Mouse (Mus musculus) kidney, embryonic 14.5 days (tissue): ENCODE data around the gene Stt3a. TPM values are rescaled to one million over a fixed set of nuclear protein-coding genes. Genes with fewer than 3 reads are reported as not detected.

ENCODE experiments used
- ATAC-seq: fragments of 200-750 bp; cut with Nextera tagmentation; 2 replicates; pipeline ENCODE4 v1.8.0; 2017; ENCODE audit warnings: moderate number of reproducible peaks, mild to moderate bottlenecking, moderate TSS enrichment, moderate library complexity; ENCODE audit not compliant: low FRiP score, low TSS enrichment
- H3K27ac ChIP-seq: fragments of 300-500 bp; sonication (generic); 2 replicates; pipeline ENCODE4 v1.5.1; 2014; ENCODE audit warnings: low read depth, mild to moderate bottlenecking, low read length, moderate library complexity, mixed read lengths
- H3K27me3 ChIP-seq: fragments of 300-500 bp; sonication (generic); 2 replicates; pipeline ENCODE4 v1.6.1; 2014; ENCODE audit warnings: mild to moderate bottlenecking, low read length; ENCODE audit not compliant: control insufficient read depth, insufficient read depth
- H3K36me3 ChIP-seq: fragments of 300-500 bp; sonication (generic); 2 replicates; pipeline ENCODE4 v1.6.1; 2014; ENCODE audit warnings: low read length, mixed read lengths; ENCODE audit not compliant: control insufficient read depth, insufficient read depth
- H3K4me1 ChIP-seq: fragments of 300-500 bp; sonication (generic); 2 replicates; pipeline ENCODE4 v1.6.1; 2014; ENCODE audit warnings: low read length, mixed read lengths; ENCODE audit not compliant: control insufficient read depth, insufficient read depth
- H3K4me2 ChIP-seq: fragments of 300-500 bp; sonication (generic); replicated peaks from 2 replicates; pipeline ENCODE4 v1.6.1; 2014; ENCODE audit warnings: low read depth, mild to moderate bottlenecking, low read length
- H3K4me3 ChIP-seq: fragments of 300-500 bp; sonication (generic); 2 replicates; pipeline ENCODE4 v1.5.1; 2014; ENCODE audit warnings: mild to moderate bottlenecking, low read length
- H3K9ac ChIP-seq: fragments of 300-500 bp; sonication (generic); 2 replicates; pipeline ENCODE4 v1.6.1; 2014; ENCODE audit warnings: low read depth, mild to moderate bottlenecking, low read length, moderate library complexity
- H3K9me3 ChIP-seq: fragments of 300-500 bp; sonication (generic); 2 replicates; pipeline ENCODE4 v1.6.1; 2016; ENCODE audit warnings: low read length; ENCODE audit not compliant: control insufficient read depth
- WGBS: fragments of 180-500 bp; shearing (Covaris S2); extraction: QIAGEN DNeasy Blood & Tissue Kit; methylation state at CpG from one replicate; pipeline ENCODE4 v1.1.7; 2014; 5-methylcytosine and 5-hydroxymethylcytosine counted together
- polyA plus RNA-seq: library from polyadenylated mRNA; unstranded; fragments of >200 nt; fragmentation: Nextera tagmentation; extraction: Ambion mirVana; gene quantifications from 2 replicates; pipeline ENCODE4 v1.2.1, GENCODE M21; 2014

The Stt3a gene
- polyA plus RNA-seq, 1 experiment from 2014 or later, result 240 TPM

- no peak overlapping the region for H3K4me2 ChIP-seq
- no peaks in the 10 kb centered on the region for H3K36me3 ChIP-seq
- H3K27ac ChIP-seq, result no peak overlapping the region
- no peaks in the 10 kb centered on the region for H3K27me3 ChIP-seq
- ATAC-seq, result no peak
- no peaks in the 10 kb centered on the region for H3K9me3 ChIP-seq
- no peak overlapping the region for H3K4me3 ChIP-seq
- no peaks in the 10 kb centered on the region for H3K4me1 ChIP-seq
- H3K9ac ChIP-seq, result no peak overlapping the region
- WGBS, result 66% methylated on average over 2 of the region's 2 CpGs
Measured at GRCm38 (mm10) chr9:36681424-36681823, 86.1 kb downstream of the Stt3a start.

Other genes starting within 250 kb of the Stt3a start
- not detected in 2 replicates for gene Gm5615, start 225.7 kb downstream of the Stt3a start, polyA plus RNA-seq
- not detected in 2 replicates for gene Gm17689, start 185.0 kb downstream of the Stt3a start, polyA plus RNA-seq
- not detected in 2 replicates for gene A630095E13Rik, start 124.3 kb downstream of the Stt3a start, polyA plus RNA-seq
- gene Acrv1, start 74.5 kb downstream of the Stt3a start, polyA plus RNA-seq, result not detected in 2 replicates
- gene Chek1, start 40.6 kb downstream of the Stt3a start, polyA plus RNA-seq, result 38.4 and 44.7 TPM in 2 replicates
- 49.2 and 72.4 TPM in 2 replicates for gene Ei24, start 29.7 kb upstream of the Stt3a start, polyA plus RNA-seq
- 5.4 and 5.5 TPM in 2 replicates for gene Fez1, start 54.2 kb upstream of the Stt3a start, polyA plus RNA-seq